Mouse (Mus musculus): ENCODE data around the gene Prim2.

Gene Prim2

GRCm38 (mm10) chr1:33453299-33453698 lies 216.3 kb downstream of the Prim2 start:
- in situ Hi-C loops (cut with MboI; ENCODE audit: unreplicated experiment in 2 of 2): loop anchor here (10.0 kb wide), 3 partner anchors 168 to 708 kb away; no protein-coding TSS in a partner anchor

DNA sequence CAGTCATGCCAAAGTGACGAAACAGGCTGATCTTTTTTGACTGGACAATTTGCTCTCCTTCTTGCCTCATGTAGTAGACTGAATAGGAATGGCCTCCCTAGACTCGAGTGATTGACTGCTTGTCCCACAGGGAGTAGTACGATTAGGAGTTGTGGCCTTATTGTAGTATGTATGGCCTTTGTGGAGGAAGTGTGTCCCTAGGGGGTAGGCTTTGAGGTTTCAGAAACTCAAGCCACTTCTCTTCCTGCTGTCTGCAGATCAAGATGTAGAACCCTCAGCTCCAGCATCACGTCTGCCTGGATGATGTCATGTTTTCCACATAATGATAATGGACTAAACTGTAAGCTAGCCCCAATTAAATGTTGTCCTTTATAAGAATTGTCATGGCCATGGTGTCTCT lies 222.4 kb downstream of the Prim2 start:
- in situ Hi-C loops (cut with MboI; ENCODE audit: unreplicated experiment in 2 of 2): loop anchor here in 1 of 2 experiments (25.0 kb wide), 1 partner anchor 160 kb away; no protein-coding TSS in a partner anchor

GRCm38 (mm10) chr1:33436167-33436566 lies 233.4 kb downstream of the Prim2 start:
- in situ Hi-C loops (cut with MboI; ENCODE audit: unreplicated experiment in 2 of 2): loop anchor here in 1 of 2 experiments (25.0 kb wide), 1 partner anchor 149 kb away; no protein-coding TSS in a partner anchor
